Mouse (Mus musculus) small intestine, adult 2 months (tissue): ENCODE results near the gene Cd9. TPM values are rescaled to one million over a fixed set of nuclear protein-coding genes. Genes with fewer than 3 reads are reported as not detected.

Source experiments
- H3K27ac ChIP-seq: fragments of 200-500 bp; 2 replicates; pipeline ENCODE4 v1.5.1; 2012; ENCODE audit warnings: low read depth, low read length, control low read depth, inconsistent platforms; ENCODE audit not compliant: insufficient read depth
- H3K27me3 ChIP-seq: fragments of 200-500 bp; 2 replicates; pipeline ENCODE4 v1.6.1; 2012; ENCODE audit warnings: mild to moderate bottlenecking, moderate library complexity, low read length, inconsistent platforms; ENCODE audit not compliant: control insufficient read depth, insufficient read depth
- H3K36me3 ChIP-seq: fragments of 200-500 bp; 2 replicates; pipeline ENCODE4 v1.6.1; 2012; ENCODE audit warnings: mild to moderate bottlenecking, low read length, control low read depth, inconsistent platforms; ENCODE audit not compliant: control insufficient read depth, insufficient read depth
- H3K4me1 ChIP-seq: fragments of 200-500 bp; 2 replicates; pipeline ENCODE4 v1.6.1; 2012; ENCODE audit warnings: low read length, inconsistent platforms, mixed read lengths; ENCODE audit not compliant: control insufficient read depth, insufficient read depth, insufficient read length
- H3K4me3 ChIP-seq: fragments of 200-500 bp; 2 replicates; pipeline ENCODE4 v1.5.1; 2012; ENCODE audit warnings: low read depth, mild to moderate bottlenecking, control low read depth, inconsistent platforms, low read length, moderate library complexity
- CTCF ChIP-seq: fragments of 200-500 bp; IDR thresholded peaks from 2 replicates; pipeline ENCODE4 v1.5.1; 2012; ENCODE audit warnings: low read depth, mild to moderate bottlenecking, control low read depth, inconsistent platforms, low read length, moderate library complexity, mixed read lengths; ENCODE audit not compliant: insufficient replicate concordance, insufficient read length; ENCODE audit errors: extremely low read depth
- POLR2A ChIP-seq: fragments of 200-500 bp; IDR thresholded peaks from 2 replicates; pipeline ENCODE4 v1.6.1; 2012; ENCODE audit warnings: low read depth, mild to moderate bottlenecking, control low read depth, inconsistent platforms, low read length, moderate library complexity
- WGBS: fragments of 180-500 bp; shearing (Covaris S2); methylation state at CpG from one replicate; pipeline ENCODE4 v1.1.7; 2018; 5-methylcytosine and 5-hydroxymethylcytosine counted together
- polyA plus RNA-seq: library from polyadenylated mRNA; depleted of rRNA; stranded (reverse); fragments of >200 nt; gene quantifications from 2 replicates; pipeline ENCODE4 v1.2.3, GENCODE M21; 2012

Cd9 gene
- polyA plus RNA-seq, 1 experiment, result 46.5 TPM

GRCm38 (mm10) chr6:125533104-125533650, 38.6 kb upstream of the Cd9 start:
- Histone ChIP-seq H3K4me1 (peaks cover 3% of the 10 kb centered on the region; the same call in 1 of the 2 replicates), H3K27me3 (no peaks in the 10 kb centered on the region), H3K4me3 (no peak overlapping the region), H3K36me3 (no peaks in the 10 kb centered on the region), H3K27ac (no peak overlapping the region)
- TF ChIP-seq CTCF, result no peak
- TF ChIP-seq POLR2A, result no peak
- 94% methylated on average over 11 of the region's 11 CpGs for WGBS

- no peaks in the 10 kb centered on the region for H3K27me3 ChIP-seq
- H3K4me3 ChIP-seq, result no peak overlapping the region
- H3K36me3 ChIP-seq, result no peaks in the 10 kb centered on the region
- H3K27ac ChIP-seq, result peak overlapping the region; percentile 56
- peaks cover 6% of the 10 kb centered on the region; the same call in 1 of the 2 replicates for H3K4me1 ChIP-seq
- no peak for TF ChIP-seq POLR2A
- peak; percentile 6; the same call in 1 of the 2 replicates for TF ChIP-seq CTCF
- WGBS, result 74% methylated on average over 5 of the region's 5 CpGs
Observed at GRCm38 (mm10) chr6:125529479-125529878, 34.9 kb upstream of the Cd9 start.

DNA sequence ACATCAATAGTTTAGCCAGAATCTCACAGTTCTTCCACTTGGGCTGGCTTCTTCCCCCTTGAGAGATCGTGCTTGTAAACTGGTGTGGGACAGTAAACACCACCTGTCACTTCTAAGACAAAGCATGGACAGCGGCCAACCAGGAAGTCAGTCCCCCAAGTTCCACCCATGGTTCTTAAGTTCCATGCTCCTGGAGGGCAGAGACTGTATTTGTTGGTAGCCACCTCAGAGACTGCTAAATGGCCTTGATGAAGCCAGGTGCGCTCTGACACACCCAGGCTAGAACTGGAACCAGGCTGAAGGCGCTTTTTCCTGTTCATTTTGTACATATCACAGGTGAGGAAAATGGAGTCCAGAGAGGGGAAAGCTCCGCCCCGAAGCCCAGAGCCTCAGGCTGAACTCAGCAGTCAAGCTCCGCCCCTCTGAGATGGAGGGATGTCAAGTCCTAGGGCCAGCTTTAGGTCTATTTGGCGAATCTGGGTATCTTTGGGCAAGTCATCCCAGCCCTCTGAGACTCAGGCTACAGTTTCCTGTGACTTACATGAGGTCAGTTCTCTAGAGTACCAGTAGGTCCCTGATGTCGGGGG, 34.1 kb upstream of the Cd9 start:
- TF ChIP-seq POLR2A (no peak), CTCF (no peak)
- Histone ChIP-seq H3K27me3 (no peaks in the 10 kb centered on the region), H3K36me3 (no peaks in the 10 kb centered on the region), H3K4me3 (no peak overlapping the region), H3K27ac (peak overlapping the region; percentile 48), H3K4me1 (peaks cover 9% of the 10 kb centered on the region; the same call in 1 of the 2 replicates)
- 26% methylated on average over 9 of the region's 9 CpGs for WGBS

- TF ChIP-seq CTCF, result no peak
- TF ChIP-seq POLR2A, result no peak
- 70% methylated on average over 3 of the region's 3 CpGs for WGBS
- H3K27me3 ChIP-seq, result no peaks in the 10 kb centered on the region
- no peaks in the 10 kb centered on the region for H3K36me3 ChIP-seq
- H3K4me1 ChIP-seq, result peaks cover 17% of the 10 kb centered on the region; the same call in 1 of the 2 replicates
- no peak overlapping the region for H3K4me3 ChIP-seq
- H3K27ac ChIP-seq, result no peak overlapping the region
Observed at GRCm38 (mm10) chr6:125526066-125526465, 31.5 kb upstream of the Cd9 start.

GRCm38 (mm10) chr6:125524027-125524426, 29.4 kb upstream of the Cd9 start:
- no peaks in the 10 kb centered on the region for H3K36me3 ChIP-seq
- H3K27ac ChIP-seq, result no peak overlapping the region
- WGBS, result 86% methylated on average over 6 of the region's 6 CpGs
- no peaks in the 10 kb centered on the region for H3K27me3 ChIP-seq
- peaks cover 16% of the 10 kb centered on the region; the same call in 1 of the 2 replicates for H3K4me1 ChIP-seq
- TF ChIP-seq POLR2A, result no peak
- no peak for TF ChIP-seq CTCF
- H3K4me3 ChIP-seq, result no peak overlapping the region

GRCm38 (mm10) chr6:125521558-125522193, 27.1 kb upstream of the Cd9 start:
- Histone ChIP-seq H3K36me3 (no peaks in the 10 kb centered on the region), H3K27me3 (no peaks in the 10 kb centered on the region), H3K4me3 (no peak overlapping the region), H3K27ac (peak overlapping the region; percentile 35), H3K4me1 (peaks cover 17% of the 10 kb centered on the region; the same call in 1 of the 2 replicates)
- no peak for TF ChIP-seq POLR2A
- no peak; the same call in 1 of the 2 replicates for TF ChIP-seq CTCF
- WGBS, result 15% methylated on average over 5 of the region's 5 CpGs

DNA sequence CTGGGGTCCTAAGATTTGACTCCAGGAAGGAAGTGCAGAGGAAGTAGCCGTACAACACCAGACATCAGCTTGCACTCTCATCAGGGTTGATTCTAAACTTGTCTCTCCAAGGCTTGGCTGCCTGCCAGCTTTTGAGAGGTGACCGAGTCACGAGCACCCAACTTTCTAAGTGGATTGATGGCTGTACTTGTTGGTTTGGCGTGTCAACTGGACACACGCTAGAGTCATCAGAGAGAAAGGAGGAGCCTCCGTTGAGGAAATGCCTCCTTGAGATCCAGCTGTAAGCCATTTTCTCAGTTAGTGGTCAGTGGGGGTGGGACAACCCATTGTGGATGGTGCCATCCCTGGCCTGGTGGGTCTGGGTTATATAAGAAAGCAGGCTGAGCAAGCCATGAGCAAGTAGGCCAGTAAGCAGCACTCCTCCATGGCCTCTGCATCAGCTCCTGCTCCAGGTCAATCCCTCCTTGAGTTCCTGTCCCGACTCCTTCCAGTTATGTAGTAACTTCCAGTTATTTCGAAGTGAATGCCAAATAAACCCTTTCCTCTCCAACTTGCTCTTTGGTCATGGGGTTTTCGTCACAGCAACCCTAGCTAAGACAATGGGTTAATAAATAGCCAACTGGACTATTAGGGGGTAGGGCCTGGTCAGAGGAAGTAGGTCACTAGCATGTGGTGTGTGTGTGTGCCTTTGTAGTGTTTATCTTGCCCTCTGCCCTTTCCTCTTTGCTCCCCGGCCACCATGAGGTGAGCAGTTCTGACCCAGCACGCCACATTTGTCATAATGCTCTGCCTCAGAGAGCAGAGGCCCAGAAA, 21.1 kb upstream of the Cd9 start:
- WGBS, result 43% methylated on average over 11 of the region's 11 CpGs
- Histone ChIP-seq H3K27me3 (no peaks in the 10 kb centered on the region), H3K4me1 (peaks cover 14% of the 10 kb centered on the region), H3K36me3 (no peaks in the 10 kb centered on the region), H3K27ac (peak overlapping the region; percentile 41; the same call in 1 of the 2 replicates), H3K4me3 (no peak overlapping the region)
- TF ChIP-seq POLR2A (no peak), CTCF (no peak)
